Mouse (Mus musculus): ENCODE data around the gene Bhlha9. TPM values are rescaled to one million over a fixed set of nuclear protein-coding genes. Genes with fewer than 3 reads are reported as not detected.
A peak's percentile ranks its signal among the peaks of the same experiment; 100 is the strongest.

Bhlha9 gene
- polyA plus RNA-seq, 1 experiment from 2014 or later = not detected

GRCm38 (mm10) chr11:76639269-76639985 lies 32.8 kb upstream of the Bhlha9 start:
- Histone ChIP-seq H3K9me3 (ENCODE audit: control insufficient read depth, low read length) (no peaks in the 10 kb centered on the region), H3K4me3 (ENCODE audit: low read depth, low read length) (no peak overlapping the region), H3K27ac (ENCODE audit: low read depth, low read length) (no peak overlapping the region), H3K36me3 (ENCODE audit: control insufficient read depth, insufficient read depth, low read length) (no peaks in the 10 kb centered on the region), H3K4me1 (replicated peaks; ENCODE audit: control insufficient read depth, insufficient read depth, low read length) (0 out of 2 replicates have a peak, but pooled peaks cover 2% of the 10 kb centered on the region), H3K9ac (ENCODE audit: low read length) (no peak overlapping the region), H3K4me2 (ENCODE audit: low read depth, low read length, severe bottlenecking) (no peak overlapping the region), H3K27me3 (ENCODE audit: control insufficient read depth, insufficient read depth, low read length) (peaks cover 4% of the 10 kb centered on the region; the same call in 1 of the 2 replicates)
- WGBS = 89% methylated on average over 17 of the region's 17 CpGs
- ATAC-seq (replicated peaks; ENCODE audit: low FRiP score) (no peak), DNase-seq (ENCODE audit: low spot score) (no peak)

GRCm38 (mm10) chr11:76640231-76640630 lies 32.0 kb upstream of the Bhlha9 start:
- Histone ChIP-seq H3K36me3 (ENCODE audit: control insufficient read depth, insufficient read depth, low read length) (no peaks in the 10 kb centered on the region), H3K9ac (ENCODE audit: low read length) (no peak overlapping the region), H3K9me3 (ENCODE audit: control insufficient read depth, low read length) (no peaks in the 10 kb centered on the region), H3K27me3 (ENCODE audit: control insufficient read depth, insufficient read depth, low read length) (peaks cover 10% of the 10 kb centered on the region; the same call in 1 of the 2 replicates), H3K4me3 (ENCODE audit: low read depth, low read length) (no peak overlapping the region), H3K27ac (ENCODE audit: low read depth, low read length) (no peak overlapping the region), H3K4me2 (ENCODE audit: low read depth, low read length, severe bottlenecking) (no peak overlapping the region), H3K4me1 (replicated peaks; ENCODE audit: control insufficient read depth, insufficient read depth, low read length) (0 out of 2 replicates have a peak, but pooled peaks cover 2% of the 10 kb centered on the region)
- DNase-seq (ENCODE audit: low spot score) (no peak), ATAC-seq (replicated peaks; ENCODE audit: low FRiP score) (no peak)
- WGBS = 80% methylated on average over 4 of the region's 4 CpGs

- Histone ChIP-seq H3K27ac (ENCODE audit: low read depth, low read length) (no peak overlapping the region), H3K4me3 (ENCODE audit: low read depth, low read length) (no peak overlapping the region), H3K9ac (ENCODE audit: low read length) (no peak overlapping the region), H3K36me3 (ENCODE audit: control insufficient read depth, insufficient read depth, low read length) (no peaks in the 10 kb centered on the region), H3K4me2 (ENCODE audit: low read depth, low read length, severe bottlenecking) (no peak overlapping the region), H3K4me1 (replicated peaks; ENCODE audit: control insufficient read depth, insufficient read depth, low read length) (peaks cover 13% of the 10 kb centered on the region), H3K27me3 (ENCODE audit: control insufficient read depth, insufficient read depth, low read length) (peaks cover 21% of the 10 kb centered on the region), H3K9me3 (ENCODE audit: control insufficient read depth, low read length) (no peaks in the 10 kb centered on the region)
- ATAC-seq (replicated peaks; ENCODE audit: low FRiP score) (no peak), DNase-seq (ENCODE audit: low spot score) (no peak)
- WGBS = 35% methylated on average over 6 of the region's 6 CpGs
Measured at GRCm38 (mm10) chr11:76644257-76644656, 28.0 kb upstream of the Bhlha9 start.

GRCm38 (mm10) chr11:76645036-76645435 lies 27.2 kb upstream of the Bhlha9 start:
- no peak overlapping the region for H3K27ac ChIP-seq (ENCODE audit: low read depth, low read length)
- WGBS = 80% methylated on average over 9 of the region's 9 CpGs
- no peaks in the 10 kb centered on the region for H3K36me3 ChIP-seq (ENCODE audit: control insufficient read depth, insufficient read depth, low read length)
- peaks cover 22% of the 10 kb centered on the region for H3K27me3 ChIP-seq (ENCODE audit: control insufficient read depth, insufficient read depth, low read length)
- ATAC-seq (replicated peaks; ENCODE audit: low FRiP score) (no peak), DNase-seq (ENCODE audit: low spot score) (no peak)
- no peak overlapping the region for H3K4me2 ChIP-seq (ENCODE audit: low read depth, low read length, severe bottlenecking)
- H3K9me3 ChIP-seq (ENCODE audit: control insufficient read depth, low read length) = no peaks in the 10 kb centered on the region
- no peak overlapping the region for H3K4me3 ChIP-seq (ENCODE audit: low read depth, low read length)
- no peak overlapping the region for H3K9ac ChIP-seq (ENCODE audit: low read length)
- H3K4me1 ChIP-seq (replicated peaks; ENCODE audit: control insufficient read depth, insufficient read depth, low read length) = peaks cover 13% of the 10 kb centered on the region

- Histone ChIP-seq H3K4me3 (ENCODE audit: low read depth, low read length) (peak overlapping the region; percentile 5), H3K4me2 (ENCODE audit: low read depth, low read length, severe bottlenecking) (peak overlapping the region; percentile 37), H3K27ac (ENCODE audit: low read depth, low read length) (no peak overlapping the region), H3K36me3 (ENCODE audit: control insufficient read depth, insufficient read depth, low read length) (no peaks in the 10 kb centered on the region), H3K9ac (ENCODE audit: low read length) (peak overlapping the region; percentile 9; the same call in 1 of the 2 replicates), H3K27me3 (ENCODE audit: control insufficient read depth, insufficient read depth, low read length) (peaks cover 24% of the 10 kb centered on the region), H3K9me3 (ENCODE audit: control insufficient read depth, low read length) (no peaks in the 10 kb centered on the region), H3K4me1 (replicated peaks; ENCODE audit: control insufficient read depth, insufficient read depth, low read length) (peaks cover 13% of the 10 kb centered on the region)
- peak; percentile 73 for ATAC-seq (replicated peaks; ENCODE audit: low FRiP score)
- under 1% methylated on average over 19 of the region's 19 CpGs for WGBS
- DNase-seq (ENCODE audit: low spot score) = peak; percentile 94
Measured at GRCm38 (mm10) chr11:76645955-76646354, 26.3 kb upstream of the Bhlha9 start.

- Histone ChIP-seq H3K27ac (ENCODE audit: low read depth, low read length) (no peak overlapping the region), H3K4me3 (ENCODE audit: low read depth, low read length) (no peak overlapping the region), H3K4me2 (ENCODE audit: low read depth, low read length, severe bottlenecking) (peak overlapping the region; percentile 28), H3K9me3 (ENCODE audit: control insufficient read depth, low read length) (no peaks in the 10 kb centered on the region), H3K36me3 (ENCODE audit: control insufficient read depth, insufficient read depth, low read length) (no peaks in the 10 kb centered on the region), H3K9ac (ENCODE audit: low read length) (no peak overlapping the region), H3K27me3 (ENCODE audit: control insufficient read depth, insufficient read depth, low read length) (peaks cover 24% of the 10 kb centered on the region), H3K4me1 (replicated peaks; ENCODE audit: control insufficient read depth, insufficient read depth, low read length) (peaks cover 13% of the 10 kb centered on the region)
- DNase-seq (ENCODE audit: low spot score) (peak; percentile 82), ATAC-seq (replicated peaks; ENCODE audit: low FRiP score) (peak; percentile 79)
- 0% methylated on average over 7 of the region's 7 CpGs for WGBS
Measured at GRCm38 (mm10) chr11:76647062-76647461, 25.2 kb upstream of the Bhlha9 start.

- H3K9ac ChIP-seq (ENCODE audit: low read length) = no peak overlapping the region
- H3K36me3 ChIP-seq (ENCODE audit: control insufficient read depth, insufficient read depth, low read length) = no peaks in the 10 kb centered on the region
- no peaks in the 10 kb centered on the region for H3K9me3 ChIP-seq (ENCODE audit: control insufficient read depth, low read length)
- H3K4me3 ChIP-seq (ENCODE audit: low read depth, low read length) = no peak overlapping the region
- DNase-seq (ENCODE audit: low spot score) = peak; percentile 91
- H3K27me3 ChIP-seq (ENCODE audit: control insufficient read depth, insufficient read depth, low read length) = peaks cover 24% of the 10 kb centered on the region
- 9% methylated on average over 9 of the region's 9 CpGs for WGBS
- ATAC-seq (replicated peaks; ENCODE audit: low FRiP score) = peak; percentile 32; the same call in 1 of the 2 replicates
- peak overlapping the region; percentile 28 for H3K4me2 ChIP-seq (ENCODE audit: low read depth, low read length, severe bottlenecking)
- H3K27ac ChIP-seq (ENCODE audit: low read depth, low read length) = no peak overlapping the region
- H3K4me1 ChIP-seq (replicated peaks; ENCODE audit: control insufficient read depth, insufficient read depth, low read length) = peaks cover 13% of the 10 kb centered on the region
Measured at GRCm38 (mm10) chr11:76647500-76647899, 24.8 kb upstream of the Bhlha9 start.

GRCm38 (mm10) chr11:76650862-76651560 lies 21.3 kb upstream of the Bhlha9 start:
- H3K4me2 ChIP-seq (ENCODE audit: low read depth, low read length, severe bottlenecking) = no peak overlapping the region
- H3K36me3 ChIP-seq (ENCODE audit: control insufficient read depth, insufficient read depth, low read length) = no peaks in the 10 kb centered on the region
- ATAC-seq (replicated peaks; ENCODE audit: low FRiP score) (no peak), DNase-seq (ENCODE audit: low spot score) (no peak)
- peaks cover 13% of the 10 kb centered on the region for H3K27me3 ChIP-seq (ENCODE audit: control insufficient read depth, insufficient read depth, low read length)
- peaks cover 9% of the 10 kb centered on the region for H3K4me1 ChIP-seq (replicated peaks; ENCODE audit: control insufficient read depth, insufficient read depth, low read length)
- no peak overlapping the region for H3K4me3 ChIP-seq (ENCODE audit: low read depth, low read length)
- WGBS = 75% methylated on average over 11 of the region's 14 CpGs
- H3K27ac ChIP-seq (ENCODE audit: low read depth, low read length) = no peak overlapping the region
- H3K9ac ChIP-seq (ENCODE audit: low read length) = no peak overlapping the region
- no peaks in the 10 kb centered on the region for H3K9me3 ChIP-seq (ENCODE audit: control insufficient read depth, low read length)
